Mouse (Mus musculus) limb, embryonic 14.5 days (tissue): Measurements from ENCODE around the gene Nmnat3. TPM values are rescaled to one million over a fixed set of nuclear protein-coding genes. Genes with fewer than 3 reads are reported as not detected.
"Not testable (repeated sequence)": the region's sequence is repeated elsewhere in the genome, so short reads cannot be mapped to it uniquely, and the experiment has no call there.

Experiments
- ATAC-seq: fragments of 200-750 bp; cut with Nextera tagmentation; 2 replicates; pipeline ENCODE4 v1.8.0; 2017; ENCODE audit warnings: low read depth, moderate number of reproducible peaks, moderate TSS enrichment; ENCODE audit not compliant: low FRiP score
- DNase-seq: peaks from one replicate; pipeline ENCODE4 v3.0.0-alpha.2; 2015; ENCODE audit warnings: low spot score
- H3K27ac ChIP-seq: fragments of 300-500 bp; sonication (generic); replicated peaks from 2 replicates; pipeline ENCODE4 v1.5.1; 2014; ENCODE audit warnings: low read depth, mild to moderate bottlenecking, low read length, moderate library complexity, mixed read lengths
- H3K27me3 ChIP-seq: fragments of 300-500 bp; sonication (generic); 2 replicates; pipeline ENCODE4 v1.6.1; 2014; ENCODE audit warnings: low read length, mixed read lengths; ENCODE audit not compliant: control insufficient read depth, insufficient read depth
- H3K36me3 ChIP-seq: fragments of 300-500 bp; sonication (generic); 2 replicates; pipeline ENCODE4 v1.6.1; 2014; ENCODE audit warnings: mild to moderate bottlenecking, low read length, moderate library complexity, mixed read lengths; ENCODE audit not compliant: control insufficient read depth, insufficient read depth
- H3K4me1 ChIP-seq: fragments of 300-500 bp; sonication (generic); 2 replicates; pipeline ENCODE4 v1.6.1; 2014; ENCODE audit warnings: antibody characterized with exemption, low read length, mixed read lengths; ENCODE audit not compliant: control insufficient read depth, insufficient read depth
- H3K4me2 ChIP-seq: fragments of 300-500 bp; sonication (generic); replicated peaks from 2 replicates; pipeline ENCODE4 v1.6.1; 2014; ENCODE audit warnings: low read depth, mild to moderate bottlenecking, low read length, moderate library complexity; ENCODE audit not compliant: severe bottlenecking
- H3K4me3 ChIP-seq: fragments of 300-500 bp; sonication (generic); replicated peaks from 2 replicates; pipeline ENCODE4 v1.5.1; 2014; ENCODE audit warnings: low read length
- H3K9ac ChIP-seq: fragments of 300-500 bp; sonication (generic); 2 replicates; pipeline ENCODE4 v1.6.1; 2014; ENCODE audit warnings: mild to moderate bottlenecking, low read depth, low read length, moderate library complexity; ENCODE audit not compliant: severe bottlenecking
- H3K9me3 ChIP-seq: fragments of 300-500 bp; sonication (generic); 2 replicates; pipeline ENCODE4 v1.6.1; 2016; ENCODE audit warnings: low read length; ENCODE audit not compliant: control insufficient read depth
- POLR2A ChIP-seq: fragments of 200-500 bp; IDR thresholded peaks from 2 replicates; pipeline ENCODE4 v1.8.0; 2012; ENCODE audit warnings: inconsistent platforms, mild to moderate bottlenecking, moderate library complexity, borderline replicate concordance; ENCODE audit not compliant: insufficient read depth, insufficient read length; ENCODE audit errors: extremely low read depth
- WGBS: fragments of 180-500 bp; shearing (Covaris S2); extraction: QIAGEN DNeasy Blood & Tissue Kit; methylation state at CpG from one replicate; pipeline ENCODE4 v1.1.7; 2014; 5-methylcytosine and 5-hydroxymethylcytosine counted together
- polyA plus RNA-seq, 2 experiments: library from polyadenylated mRNA; depleted of rRNA in 1 of 2; stranded (reverse) in 1 of 2; unstranded in 1 of 2; fragments of >200 nt; fragmentation: Nextera tagmentation in 1 of 2; extraction: Ambion mirVana in 1 of 2; gene quantifications; 2 replicates each; pipeline versions ENCODE4 v1.2.1 to v1.2.3; 2012 to 2014

Gene Nmnat3
- polyA plus RNA-seq (2012; rRNA removed) (3.5 and 3.9 TPM in 2 replicates), polyA plus RNA-seq (2014; fragmentation: Nextera tagmentation; extraction: Ambion mirVana) (5.9 and 7.1 TPM in 2 replicates)

GRCm38 (mm10) chr9:98287135-98287534 is at the start of gene Nmnat3:
TSS of gene Nmnat3 (plus strand) at chr9:98287435.
- H3K9ac ChIP-seq, H3K4me3 ChIP-seq, H3K4me2 ChIP-seq, H3K9me3 ChIP-seq, H3K27ac ChIP-seq, ATAC-seq, H3K4me1 ChIP-seq, H3K27me3 ChIP-seq, H3K36me3 ChIP-seq, DNase-seq: not testable (repeated sequence)
- WGBS: 68% methylated on average over 6 of the region's 6 CpGs

- no peak for DNase-seq
- no peaks in the 10 kb centered on the region for H3K27me3 ChIP-seq
- H3K9ac ChIP-seq: no peak overlapping the region
- H3K27ac ChIP-seq: no peak overlapping the region
- ATAC-seq: no peak
- H3K4me1 ChIP-seq: no peaks in the 10 kb centered on the region
- no peaks in the 10 kb centered on the region for H3K9me3 ChIP-seq
- 88% methylated on average over 2 of the region's 2 CpGs for WGBS
- TF ChIP-seq POLR2A: no peak
- H3K36me3 ChIP-seq: no peaks in the 10 kb centered on the region
- H3K4me3 ChIP-seq: no peak overlapping the region
- H3K4me2 ChIP-seq: no peak overlapping the region
Measured at GRCm38 (mm10) chr9:98243481-98243880, 43.8 kb upstream of the Nmnat3 start.

- DNase-seq (peak; percentile 42), ATAC-seq (no peak)
- Histone ChIP-seq H3K27me3 (no peaks in the 10 kb centered on the region), H3K4me2 (no peak overlapping the region), H3K9ac (no peak overlapping the region), H3K27ac (no peak overlapping the region), H3K9me3 (no peaks in the 10 kb centered on the region), H3K4me3 (no peak overlapping the region), H3K36me3 (no peaks in the 10 kb centered on the region), H3K4me1 (no peaks in the 10 kb centered on the region)
- WGBS: 30% methylated on average over 2 of the region's 2 CpGs
- no peak for TF ChIP-seq POLR2A
Measured at GRCm38 (mm10) chr9:98244223-98244622, 43.0 kb upstream of the Nmnat3 start.

- H3K4me3 ChIP-seq: no peak overlapping the region
- H3K27me3 ChIP-seq: no peaks in the 10 kb centered on the region
- H3K4me1 ChIP-seq: no peaks in the 10 kb centered on the region
- no peak for DNase-seq
- H3K27ac ChIP-seq: no peak overlapping the region
- H3K9ac ChIP-seq: no peak overlapping the region
- no peak for ATAC-seq
- H3K4me2 ChIP-seq: no peak overlapping the region
- H3K9me3 ChIP-seq: no peaks in the 10 kb centered on the region
- no peak for TF ChIP-seq POLR2A
- H3K36me3 ChIP-seq: no peaks in the 10 kb centered on the region
- WGBS: 60% methylated on average over 2 of the region's 2 CpGs
Measured at GRCm38 (mm10) chr9:98245226-98245625, 42.0 kb upstream of the Nmnat3 start.

GRCm38 (mm10) chr9:98246351-98246750 is 40.9 kb upstream of the Nmnat3 start:
- H3K27ac ChIP-seq: no peak overlapping the region
- H3K4me1 ChIP-seq: no peaks in the 10 kb centered on the region
- H3K4me2 ChIP-seq: no peak overlapping the region
- 94% methylated on average over 1 of the region's 1 CpGs for WGBS
- H3K27me3 ChIP-seq: no peaks in the 10 kb centered on the region
- no peak for TF ChIP-seq POLR2A
- H3K36me3 ChIP-seq: no peaks in the 10 kb centered on the region
- DNase-seq (no peak), ATAC-seq (no peak)
- no peaks in the 10 kb centered on the region for H3K9me3 ChIP-seq
- H3K4me3 ChIP-seq: no peak overlapping the region
- no peak overlapping the region for H3K9ac ChIP-seq

GRCm38 (mm10) chr9:98260210-98260609 is 27.0 kb upstream of the Nmnat3 start:
- no peak for TF ChIP-seq POLR2A
- no peak overlapping the region for H3K9ac ChIP-seq
- no peak overlapping the region for H3K4me3 ChIP-seq
- H3K4me2 ChIP-seq: no peak overlapping the region
- no peaks in the 10 kb centered on the region for H3K9me3 ChIP-seq
- no peak overlapping the region for H3K27ac ChIP-seq
- no peaks in the 10 kb centered on the region for H3K36me3 ChIP-seq
- 71% methylated on average over 8 of the region's 8 CpGs for WGBS
- ATAC-seq (no peak), DNase-seq (no peak)
- H3K27me3 ChIP-seq: no peaks in the 10 kb centered on the region
- H3K4me1 ChIP-seq: no peaks in the 10 kb centered on the region
